Mouse (Mus musculus) embryo, embryonic 9.5 days (tissue): Measurements from ENCODE around the gene Disc1.

ENCODE experiments used
- DNase-seq: peaks from one replicate; pipeline ENCODE4 v3.0.0-alpha.2; 2017; ENCODE audit errors: extremely low spot score

Gene Disc1

GRCm38 (mm10) chr8:125183548-125184451 lies 129.8 kb downstream of the Disc1 start:
- peak; percentile 84 for DNase-seq

GRCm38 (mm10) chr8:125184452-125184817 lies 130.4 kb downstream of the Disc1 start:
- no peak for DNase-seq

GRCm38 (mm10) chr8:125184881-125185280 lies 130.9 kb downstream of the Disc1 start:
- DNase-seq = no peak

- no peak for DNase-seq
Observed at GRCm38 (mm10) chr8:125187044-125187443, 133.0 kb downstream of the Disc1 start.

GRCm38 (mm10) chr8:125193701-125194100 lies 139.7 kb downstream of the Disc1 start:
- no peak for DNase-seq

- no peak for DNase-seq
Observed at GRCm38 (mm10) chr8:125195121-125195520, 141.1 kb downstream of the Disc1 start.

- no peak for DNase-seq
Observed at GRCm38 (mm10) chr8:125196573-125197094, 142.6 kb downstream of the Disc1 start.

GRCm38 (mm10) chr8:125197341-125198002 lies 143.5 kb downstream of the Disc1 start:
- no peak for DNase-seq

- no peak for DNase-seq
Observed at GRCm38 (mm10) chr8:125198420-125199196, 144.6 kb downstream of the Disc1 start.

GRCm38 (mm10) chr8:125199197-125199939 lies 145.4 kb downstream of the Disc1 start:
- no peak for DNase-seq

- no peak for DNase-seq
Observed at GRCm38 (mm10) chr8:125200273-125200863, 146.4 kb downstream of the Disc1 start.

- no peak for DNase-seq
Observed at GRCm38 (mm10) chr8:125201650-125202049, 147.7 kb downstream of the Disc1 start.

GRCm38 (mm10) chr8:125203016-125203415 lies 149.0 kb downstream of the Disc1 start:
- no peak for DNase-seq

- DNase-seq = no peak
Observed at GRCm38 (mm10) chr8:125205556-125205955, 151.6 kb downstream of the Disc1 start.

- no peak for DNase-seq
Observed at GRCm38 (mm10) chr8:125206391-125206790, 152.4 kb downstream of the Disc1 start.

- no peak for DNase-seq
Observed at GRCm38 (mm10) chr8:125206962-125207361, 153.0 kb downstream of the Disc1 start.

GRCm38 (mm10) chr8:125212619-125213167 lies 158.7 kb downstream of the Disc1 start:
- no peak for DNase-seq

GRCm38 (mm10) chr8:125217902-125218581 lies 164.0 kb downstream of the Disc1 start:
- DNase-seq = no peak

- DNase-seq = peak; percentile 41
Observed at GRCm38 (mm10) chr8:125218669-125219068, 164.7 kb downstream of the Disc1 start.

- no peak for DNase-seq
Observed at GRCm38 (mm10) chr8:125220608-125221007, 166.6 kb downstream of the Disc1 start.
